Mouse (Mus musculus) midbrain, postnatal 0 days (tissue): ENCODE results near the gene Me1. TPM values are rescaled to one million over a fixed set of nuclear protein-coding genes. Genes with fewer than 3 reads are reported as not detected.
A peak's percentile ranks its signal among the peaks of the same experiment; 100 is the strongest.

Experiments
- ATAC-seq: fragments of 200-750 bp; cut with Nextera tagmentation; 2 replicates; pipeline ENCODE4 v1.8.0; 2017; ENCODE audit warnings: moderate number of reproducible peaks, mild to moderate bottlenecking, moderate TSS enrichment, moderate library complexity; ENCODE audit not compliant: low FRiP score
- DNase-seq: peaks from one replicate; pipeline ENCODE4 v3.0.0-alpha.2; 2015; ENCODE audit warnings: low spot score
- H3K27ac ChIP-seq: fragments of 300-500 bp; sonication (generic); 2 replicates; pipeline ENCODE4 v1.5.1; 2014; ENCODE audit warnings: low read depth, mild to moderate bottlenecking, low read length, mixed read lengths
- H3K27me3 ChIP-seq: fragments of 300-500 bp; sonication (generic); 2 replicates; pipeline ENCODE4 v1.6.1; 2014; ENCODE audit warnings: low read length, control low read depth, mixed read lengths; ENCODE audit not compliant: insufficient read depth
- H3K36me3 ChIP-seq: fragments of 300-500 bp; sonication (generic); 2 replicates; pipeline ENCODE4 v1.6.1; 2014; ENCODE audit warnings: low read length, control low read depth, mixed read lengths; ENCODE audit not compliant: insufficient read depth
- H3K4me1 ChIP-seq: fragments of 300-500 bp; sonication (generic); 2 replicates; pipeline ENCODE4 v1.6.1; 2014; ENCODE audit warnings: mild to moderate bottlenecking, control low read depth, antibody characterized with exemption, low read length, mixed read lengths; ENCODE audit not compliant: insufficient read depth
- H3K4me2 ChIP-seq: fragments of 300-500 bp; sonication (generic); 2 replicates; pipeline ENCODE4 v1.6.1; 2014; ENCODE audit warnings: low read depth, mild to moderate bottlenecking, low read length, mixed read lengths; ENCODE audit not compliant: poor library complexity, severe bottlenecking
- H3K4me3 ChIP-seq: fragments of 300-500 bp; sonication (generic); 2 replicates; pipeline ENCODE4 v1.5.1; 2014; ENCODE audit warnings: low read depth, mild to moderate bottlenecking, low read length, moderate library complexity
- H3K9ac ChIP-seq: fragments of 300-500 bp; sonication (generic); replicated peaks from 2 replicates; pipeline ENCODE4 v1.6.1; 2014; ENCODE audit warnings: mild to moderate bottlenecking, low read length, moderate library complexity, mixed read lengths; ENCODE audit not compliant: poor library complexity, severe bottlenecking
- H3K9me3 ChIP-seq: fragments of 300-500 bp; sonication (generic); 2 replicates; pipeline ENCODE4 v1.6.1; 2016; ENCODE audit warnings: low read length, control low read depth
- CTCF ChIP-seq: IDR thresholded peaks from 2 replicates; pipeline ENCODE4 v1.5.1; 2016; ENCODE audit warnings: antibody characterized with exemption, mild to moderate bottlenecking
- WGBS: fragments of 180-500 bp; shearing (Covaris S2); extraction: QIAGEN DNeasy Blood & Tissue Kit; methylation state at CpG from one replicate; pipeline ENCODE4 v1.1.7; 2014; 5-methylcytosine and 5-hydroxymethylcytosine counted together
- polyA plus RNA-seq: library from polyadenylated mRNA; unstranded; fragments of >200 nt; fragmentation: Nextera tagmentation; extraction: Ambion mirVana; gene quantifications from 2 replicates; pipeline ENCODE4 v1.2.1, GENCODE M21; 2015
- total RNA-seq: library from RNA; depleted of rRNA; stranded (reverse); fragments of >200 nt; gene quantifications from 2 replicates; pipeline ENCODE4 v1.2.3, GENCODE M21; 2014

Me1 gene
- total and polyA plus RNA-seq, 2 experiments from 2014 or later = 37.0 to 64.7 TPM

DNA sequence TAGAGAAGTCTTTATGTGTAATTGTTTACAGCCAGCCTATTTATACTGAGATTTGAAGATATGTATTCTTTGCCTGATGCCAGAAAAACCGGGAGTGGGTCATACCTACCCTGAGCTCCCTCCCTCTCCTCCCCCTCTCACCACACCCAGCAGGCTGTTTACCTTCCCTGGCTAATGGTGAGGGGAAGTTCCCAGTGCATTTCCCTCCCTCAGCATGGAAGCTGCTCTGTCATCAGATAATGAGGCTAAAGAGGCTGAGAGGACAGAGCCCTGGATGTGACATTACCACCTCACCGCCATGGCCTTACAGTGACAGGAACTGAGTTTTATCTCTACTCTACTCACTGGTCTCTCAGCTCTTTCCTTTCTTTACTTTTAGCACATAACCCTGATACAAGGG lies 6.1 kb upstream of the Me1 start:
- no peaks in the 10 kb centered on the region; the same call in 1 of the 2 replicates for H3K36me3 ChIP-seq
- H3K9me3 ChIP-seq = no peaks in the 10 kb centered on the region
- H3K4me3 ChIP-seq = no peak overlapping the region
- 26% methylated on average over 2 of the region's 2 CpGs for WGBS
- no peak overlapping the region for H3K27ac ChIP-seq
- ATAC-seq = no peak
- no peaks in the 10 kb centered on the region for H3K27me3 ChIP-seq
- no peak overlapping the region for H3K9ac ChIP-seq
- no peaks in the 10 kb centered on the region for H3K4me1 ChIP-seq
- no peak for TF ChIP-seq CTCF
- no peak for DNase-seq
- no peak overlapping the region for H3K4me2 ChIP-seq

DNA sequence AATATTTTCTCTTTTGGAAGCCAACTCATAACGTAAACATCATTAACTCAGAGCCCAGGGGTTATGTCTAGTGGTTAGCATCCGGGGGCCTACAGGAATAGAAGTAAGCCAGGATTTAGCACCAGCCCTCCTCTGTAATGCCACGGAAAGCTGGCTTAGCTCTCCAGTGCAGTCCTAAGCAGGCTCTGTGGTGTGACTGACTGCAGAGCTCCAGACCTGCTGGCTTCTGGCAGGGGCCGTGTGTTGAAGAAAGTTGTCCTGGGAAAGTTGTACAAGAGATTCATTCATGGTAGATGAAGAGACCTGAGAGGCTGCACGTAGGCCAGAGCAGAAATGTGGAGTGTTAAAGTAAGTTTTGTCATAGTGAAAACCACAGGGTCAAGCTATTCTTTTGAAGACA lies 5.5 kb upstream of the Me1 start:
- Histone ChIP-seq H3K9ac (no peak overlapping the region), H3K4me1 (no peaks in the 10 kb centered on the region), H3K27ac (no peak overlapping the region), H3K4me3 (no peak overlapping the region), H3K27me3 (no peaks in the 10 kb centered on the region), H3K9me3 (no peaks in the 10 kb centered on the region), H3K36me3 (no peaks in the 10 kb centered on the region; the same call in 1 of the 2 replicates), H3K4me2 (no peak overlapping the region)
- TF ChIP-seq CTCF = no peak
- 23% methylated on average over 5 of the region's 5 CpGs for WGBS
- DNase-seq (peak; percentile 26), ATAC-seq (no peak)

DNA sequence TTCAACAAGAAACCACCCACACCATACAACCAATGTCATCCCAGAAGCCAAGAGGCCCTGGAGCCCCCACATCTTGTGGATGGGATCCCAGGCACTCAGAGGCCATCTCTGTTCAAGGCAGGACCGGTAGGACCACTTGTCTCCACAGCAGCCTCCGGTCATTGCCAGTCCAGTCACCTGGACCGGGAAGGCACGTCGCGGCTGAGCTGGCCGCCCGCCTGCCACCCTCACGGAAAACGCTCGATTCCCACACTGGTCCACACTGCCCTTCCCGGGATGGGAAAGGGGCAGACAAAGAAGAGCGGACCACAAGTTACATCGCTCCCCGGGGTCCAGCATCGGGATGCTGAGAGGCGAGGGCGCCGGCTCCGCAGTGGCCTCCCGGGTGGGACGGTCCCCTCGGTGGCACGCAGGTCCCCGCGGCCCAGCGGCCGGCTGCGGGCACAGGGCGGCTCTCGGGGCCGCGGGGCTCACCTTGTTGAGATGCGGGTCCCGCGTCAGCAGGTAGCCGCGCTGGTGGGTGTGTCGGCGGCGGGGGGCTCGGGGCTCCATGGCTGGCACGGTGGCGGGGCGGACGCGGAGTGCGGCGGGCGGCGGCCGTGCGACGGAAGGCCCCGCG lies 445 bp downstream of the Me1 start:
- Histone ChIP-seq H3K9ac (peak overlapping the region; percentile 87), H3K27me3 (no peaks in the 10 kb centered on the region), H3K36me3 (no peaks in the 10 kb centered on the region; the same call in 1 of the 2 replicates), H3K4me3 (peak overlapping the region; percentile 83), H3K4me1 (no peaks in the 10 kb centered on the region), H3K4me2 (peak overlapping the region; percentile 87), H3K9me3 (no peaks in the 10 kb centered on the region), H3K27ac (peak overlapping the region; percentile 85)
- peak; percentile 17 for DNase-seq
- WGBS = under 1% methylated on average over 51 of the region's 56 CpGs
- peak; percentile 77 for ATAC-seq
- no peak for TF ChIP-seq CTCF

DNA sequence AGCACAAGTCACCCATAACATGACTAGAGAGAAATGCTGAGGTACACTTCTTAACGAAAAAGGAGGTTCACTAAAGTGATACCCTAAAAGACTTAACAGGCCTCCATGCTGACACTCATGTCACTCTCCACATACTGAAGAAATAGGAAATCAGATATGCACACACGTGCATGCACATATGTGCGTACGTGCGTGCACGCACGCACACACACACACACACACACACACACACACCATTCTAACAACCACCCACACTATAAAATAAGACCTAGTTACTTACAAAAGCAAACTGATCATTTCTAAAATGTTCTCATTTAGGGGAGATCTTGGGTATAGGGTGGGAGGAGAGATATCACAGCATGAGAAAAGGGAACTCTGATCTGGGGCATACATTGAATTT lies 1.1 kb downstream of the Me1 start:
- no peaks in the 10 kb centered on the region for H3K9me3 ChIP-seq
- peak overlapping the region; percentile 87 for H3K4me2 ChIP-seq
- no peak overlapping the region for H3K9ac ChIP-seq
- H3K27ac ChIP-seq = no peak overlapping the region
- H3K4me1 ChIP-seq = no peaks in the 10 kb centered on the region
- 95% methylated on average over 7 of the region's 7 CpGs for WGBS
- TF ChIP-seq CTCF = no peak
- ATAC-seq = no peak
- H3K36me3 ChIP-seq = no peaks in the 10 kb centered on the region; the same call in 1 of the 2 replicates
- H3K27me3 ChIP-seq = no peaks in the 10 kb centered on the region
- H3K4me3 ChIP-seq = peak overlapping the region; percentile 83
- no peak for DNase-seq

DNA sequence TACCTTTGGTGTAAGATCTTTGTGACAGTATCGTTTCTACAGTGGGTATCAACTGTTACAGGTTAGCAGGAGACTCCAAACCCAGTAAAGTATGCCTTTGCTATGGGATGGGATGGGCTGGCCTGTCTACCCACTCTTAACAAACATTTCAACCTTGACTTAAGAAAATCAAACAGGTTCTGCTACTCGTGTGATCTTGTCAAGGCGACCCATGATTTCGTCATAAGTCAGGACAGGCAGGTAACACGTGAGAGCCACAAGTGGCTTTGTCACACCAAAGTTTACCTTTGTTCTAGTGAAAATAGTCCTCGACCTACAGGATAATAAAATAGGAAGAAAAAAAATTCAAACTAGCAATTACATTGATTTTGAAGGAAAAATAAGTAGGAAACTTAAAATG lies 1.8 kb downstream of the Me1 start:
- Histone ChIP-seq H3K4me1 (no peaks in the 10 kb centered on the region), H3K4me3 (no peak overlapping the region), H3K9ac (no peak overlapping the region), H3K27me3 (no peaks in the 10 kb centered on the region), H3K27ac (no peak overlapping the region), H3K4me2 (no peak overlapping the region), H3K9me3 (no peaks in the 10 kb centered on the region), H3K36me3 (no peaks in the 10 kb centered on the region)
- DNase-seq (no peak), ATAC-seq (no peak)
- no peak for TF ChIP-seq CTCF
- 93% methylated on average over 6 of the region's 6 CpGs for WGBS

DNA sequence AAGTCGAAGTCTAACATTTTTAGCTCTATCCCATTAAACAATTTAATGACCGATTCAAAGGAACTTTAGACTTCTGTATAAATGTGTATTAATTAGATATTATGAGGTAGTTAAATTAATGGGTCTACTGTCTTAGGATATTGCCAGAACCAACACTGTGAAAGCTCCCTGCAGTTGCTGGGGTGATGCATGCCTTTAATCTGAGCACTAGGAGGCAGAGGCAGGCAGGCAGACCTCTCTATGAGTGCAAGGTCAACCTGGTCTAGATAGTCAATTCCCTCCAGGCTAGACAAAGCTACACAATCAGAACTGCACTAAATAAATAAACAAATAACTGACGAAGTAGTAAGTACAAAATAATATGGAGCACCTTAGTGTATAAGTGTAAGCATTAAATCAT lies 3.1 kb downstream of the Me1 start:
- H3K27me3 ChIP-seq = no peaks in the 10 kb centered on the region
- H3K4me3 ChIP-seq = no peak overlapping the region
- TF ChIP-seq CTCF = 0 out of 2 replicates have a peak, but pooled peaks have one; percentile 19
- ATAC-seq = no peak
- WGBS = 86% methylated on average over 3 of the region's 3 CpGs
- H3K27ac ChIP-seq = no peak overlapping the region
- no peak overlapping the region for H3K9ac ChIP-seq
- H3K4me2 ChIP-seq = no peak overlapping the region
- no peaks in the 10 kb centered on the region for H3K36me3 ChIP-seq
- H3K9me3 ChIP-seq = no peaks in the 10 kb centered on the region
- DNase-seq = no peak
- no peaks in the 10 kb centered on the region for H3K4me1 ChIP-seq
